Mouse (Mus musculus): Measurements from ENCODE around the gene Ostm1.

Gene Ostm1

GRCm38 (mm10) chr10:42687873-42688272, 104.3 kb downstream of the Ostm1 start:
- DNase-seq, result no peak

GRCm38 (mm10) chr10:42689694-42690093, 106.1 kb downstream of the Ostm1 start:
- no peak for DNase-seq

- DNase-seq, result no peak
Measured at GRCm38 (mm10) chr10:42690233-42691028, 106.8 kb downstream of the Ostm1 start.

- no peak for DNase-seq
Measured at GRCm38 (mm10) chr10:42691051-42691450, 107.4 kb downstream of the Ostm1 start.

GRCm38 (mm10) chr10:42692095-42692494, 108.5 kb downstream of the Ostm1 start:
- DNase-seq, result no peak

GRCm38 (mm10) chr10:42692794-42693193, 109.2 kb downstream of the Ostm1 start:
- no peak for DNase-seq

GRCm38 (mm10) chr10:42693482-42693881, 109.9 kb downstream of the Ostm1 start:
- DNase-seq, result no peak

- peak; percentile 67 for DNase-seq
Measured at GRCm38 (mm10) chr10:42696361-42696760, 112.7 kb downstream of the Ostm1 start.

GRCm38 (mm10) chr10:42697007-42697406, 113.4 kb downstream of the Ostm1 start:
- peak; percentile 82 for DNase-seq

- DNase-seq, result no peak
Measured at GRCm38 (mm10) chr10:42698375-42698774, 114.8 kb downstream of the Ostm1 start.

- DNase-seq, result no peak
Measured at GRCm38 (mm10) chr10:42698994-42699393, 115.4 kb downstream of the Ostm1 start.

- no peak for DNase-seq
Measured at GRCm38 (mm10) chr10:42702111-42702510, 118.5 kb downstream of the Ostm1 start.

- DNase-seq, result peak; percentile 42
Measured at GRCm38 (mm10) chr10:42714676-42715075, 131.1 kb downstream of the Ostm1 start.

GRCm38 (mm10) chr10:42715366-42716035, 131.9 kb downstream of the Ostm1 start:
- DNase-seq, result peak; percentile 27

- no peak for DNase-seq
Measured at GRCm38 (mm10) chr10:42722116-42722515, 138.5 kb downstream of the Ostm1 start.

GRCm38 (mm10) chr10:42723275-42724232, 139.9 kb downstream of the Ostm1 start:
- no peak for DNase-seq

- no peak for DNase-seq
Measured at GRCm38 (mm10) chr10:42729607-42730006, 146.0 kb downstream of the Ostm1 start.

GRCm38 (mm10) chr10:42734546-42735060, 151.0 kb downstream of the Ostm1 start:
- DNase-seq, result peak; percentile 52

- DNase-seq, result no peak
Measured at GRCm38 (mm10) chr10:42751813-42752212, 168.2 kb downstream of the Ostm1 start.
